22 mouse cellular contexts compared by ENCODE assay signal in the genomic region with DNA sequence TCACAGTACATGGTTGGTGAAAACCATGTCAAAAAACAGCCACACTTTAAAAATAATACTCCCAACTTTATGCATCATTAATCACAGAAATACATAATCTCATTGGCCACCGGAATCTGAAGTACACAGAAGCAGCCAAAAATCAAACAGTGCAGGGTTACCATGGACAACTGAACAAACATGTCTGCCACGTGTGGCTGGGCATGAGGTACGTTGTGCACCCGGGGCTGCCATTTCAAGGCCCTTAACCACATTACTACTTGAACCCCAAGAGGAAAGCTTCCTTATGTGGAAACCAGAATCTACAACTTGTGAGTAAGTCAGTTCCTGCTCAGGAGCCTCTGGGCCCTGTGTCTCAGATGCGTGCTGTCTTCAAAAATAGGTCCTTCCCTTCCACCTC.
DNase-seq lines count a peak whose midpoint lies in the region; ATAC-seq lines count a peak whose summit lies in the region.
"Had no signal": no experiment of that assay in that cellular context is flagged by ENCODE, and none has a peak within 500 bp of the region (broad histone marks: within the 10 kb centered on the region; RNA-seq: fewer than 3 reads in every experiment).

No protein-coding gene starts in this region.

- H3K36me3 ChIP-seq in kidney, embryonic 16.5 days (ENCODE audit: insufficient read depth, low read length): no peaks in the 10 kb centered on the region
- H3K36me3 ChIP-seq in lung, embryonic 15.5 days: no peaks in the 10 kb centered on the region
- H3K36me3 ChIP-seq: forebrain, embryonic 10.5 days; limb, embryonic 12.5 days; liver, embryonic 13.5 days; neural tube, embryonic 13.5 days had no signal

- no peaks in the 10 kb centered on the region for H3K4me1 ChIP-seq in kidney, embryonic 16.5 days (ENCODE audit: insufficient read depth, low read length)
- no peaks in the 10 kb centered on the region for H3K4me1 ChIP-seq in lung, embryonic 15.5 days
- H3K4me1 ChIP-seq: liver, embryonic 13.5 days; neural tube, embryonic 13.5 days had no signal

- ATAC-seq in kidney, embryonic 16.5 days (ENCODE audit: low FRiP score, low TSS enrichment): peak; percentile 65; the same call in 1 of the 2 replicates
- ATAC-seq in lung, embryonic 15.5 days (ENCODE audit: borderline replicate concordance, extremely low read depth, low FRiP score, low TSS enrichment): no peak
- peak; percentile 41; the same call in 1 of the 2 replicates for ATAC-seq in neutrophil, adult 5-6 weeks (ENCODE audit: extremely low read depth, insufficient number of reproducible peaks, low FRiP score, poor library complexity, severe bottlenecking)
- ATAC-seq: activated CD4-positive, CD25-positive, alpha-beta regulatory T cell, adult 4 months; CD4-positive, CD25-positive, alpha-beta regulatory T cell, adult 4 months; hindbrain, postnatal 0 days; intestine, postnatal 0 days had no signal

- WGBS in kidney, embryonic 16.5 days: 47% methylated on average over 5 of the region's 5 CpGs
- WGBS in lung, embryonic 15.5 days: 45% methylated on average over 5 of the region's 5 CpGs

- H3K27me3 ChIP-seq in kidney, embryonic 16.5 days (ENCODE audit: insufficient read depth, low read length): no peaks in the 10 kb centered on the region
- no peaks in the 10 kb centered on the region for H3K27me3 ChIP-seq in lung, embryonic 15.5 days
- H3K27me3 ChIP-seq: limb, embryonic 12.5 days; liver, embryonic 13.5 days; neural tube, embryonic 13.5 days had no signal

- H3K9ac ChIP-seq in kidney, embryonic 16.5 days (replicated peaks; ENCODE audit: low read length): no peak overlapping the region
- no peak overlapping the region for H3K9ac ChIP-seq in lung, embryonic 15.5 days
- H3K9ac ChIP-seq: limb, embryonic 12.5 days; liver, embryonic 13.5 days; neural tube, embryonic 13.5 days had no signal

- no peak overlapping the region for H3K27ac ChIP-seq in kidney, embryonic 16.5 days (ENCODE audit: low read length)
- peak overlapping the region; percentile 30; the same call in 1 of the 2 replicates for H3K27ac ChIP-seq in lung, embryonic 15.5 days
- H3K27ac ChIP-seq: forebrain, embryonic 10.5 days; gastrocnemius, adult 2 months; hindbrain, postnatal 0 days; limb, embryonic 12.5 days; liver, embryonic 13.5 days; neural tube, embryonic 13.5 days had no signal

- H3K9me3 ChIP-seq in kidney, embryonic 16.5 days (ENCODE audit: low read length): no peaks in the 10 kb centered on the region
- H3K9me3 ChIP-seq in lung, embryonic 15.5 days: no peaks in the 10 kb centered on the region
- H3K9me3 ChIP-seq: forebrain, embryonic 10.5 days; limb, embryonic 12.5 days; liver, embryonic 13.5 days; neural tube, embryonic 13.5 days had no signal

- H3K4me3 ChIP-seq in kidney, embryonic 16.5 days (ENCODE audit: low read length): no peak overlapping the region
- H3K4me3 ChIP-seq in lung, embryonic 15.5 days: no peak overlapping the region
- H3K4me3 ChIP-seq: forebrain, embryonic 10.5 days; gastrocnemius, adult 2 months; limb, embryonic 12.5 days; liver, embryonic 13.5 days; neural tube, embryonic 13.5 days had no signal

- no peak overlapping the region for H3K4me2 ChIP-seq in kidney, embryonic 16.5 days (replicated peaks; ENCODE audit: low read depth, low read length)
- no peak overlapping the region for H3K4me2 ChIP-seq in lung, embryonic 15.5 days
- H3K4me2 ChIP-seq: limb, embryonic 12.5 days; liver, embryonic 13.5 days; neural tube, embryonic 13.5 days had no signal

- peak; percentile 15 for DNase-seq in kidney, adult 11 months
- no peak for DNase-seq in kidney, adult 18-20 months
- DNase-seq in layer of hippocampus, adult 18-20 months (ENCODE audit: low spot score in 2 of 2): no peak
- DNase-seq in frontal cortex, postnatal 36 days (ENCODE audit: low spot score in 2 of 2): no peak
- no peak for DNase-seq in embryo, embryonic 10.5 days (ENCODE audit: low spot score)
- DNase-seq: adrenal gland, postnatal 14 days; cerebellum, adult 11-12 months; cerebellum, postnatal 25 days; gastrocnemius, adult 2 months; liver, embryonic 13.5 days; midbrain, embryonic 14.5 days; thymus, postnatal 36 days had no signal
